In genomic region chr11:46311703-46312522, GRCm38 (mm10) we compare ENCODE assay signal across 8 mouse cellular contexts. TPM values are rescaled to one million over a fixed set of nuclear protein-coding genes. Genes with fewer than 3 reads are reported as not detected.
DNase-seq lines count a peak whose midpoint lies in the region; ATAC-seq and TF ChIP-seq lines count a peak whose summit lies in the region.

No protein-coding gene starts in this region.

- WGBS in hindbrain, embryonic 10.5 days = under 1% methylated on average over 71 of the region's 71 CpGs

- no peak for TF ChIP-seq CTCF in G1E (IDR thresholded peaks at IDR 0.05; ENCODE audit: low read depth, low read length)

- H3K4me3 ChIP-seq in G1E (ENCODE audit: low read depth, low read length) = peak overlapping the region; percentile 74
- H3K4me3 ChIP-seq in erythroblast, embryonic 14.5 days (replicated peaks) = peak overlapping the region; percentile 61
- H3K4me3 ChIP-seq in hindbrain, embryonic 10.5 days = peak overlapping the region; percentile 91

- no peaks in the 10 kb centered on the region for H3K36me3 ChIP-seq in G1E (replicated peaks)
- no peaks in the 10 kb centered on the region for H3K36me3 ChIP-seq in erythroblast, embryonic 14.5 days (ENCODE audit: control insufficient read depth)
- no peaks in the 10 kb centered on the region for H3K36me3 ChIP-seq in hindbrain, embryonic 10.5 days

- peak; percentile 78 for DNase-seq in G1E (ENCODE audit: low spot score)
- DNase-seq in brain, embryonic 18.5 days (ENCODE audit: low read depth, low spot score) = peak; percentile 40
- peak; percentile 71 for DNase-seq in hindbrain, embryonic 10.5 days (ENCODE audit: low spot score)
- DNase-seq in left cerebral cortex, adult 18-20 months (ENCODE audit: low spot score in 2 of 2) = peak; percentile 47 to 65
- peak; percentile 61 to 69 for DNase-seq in lung, postnatal 4 days
- DNase-seq in right cerebral cortex, postnatal 14 days = peak; percentile 57

- H3K4me1 ChIP-seq in G1E (ENCODE audit: insufficient read depth, low read depth, low read length) = peaks cover 18% of the 10 kb centered on the region
- peaks cover 20% of the 10 kb centered on the region for H3K4me1 ChIP-seq in erythroblast, embryonic 14.5 days (ENCODE audit: control insufficient read depth)
- H3K4me1 ChIP-seq in hindbrain, embryonic 10.5 days (replicated peaks) = peaks cover 40% of the 10 kb centered on the region

- peak; percentile 75 for ATAC-seq in G1E (ENCODE audit: extremely low read depth, insufficient number of reproducible peaks, low FRiP score, poor library complexity, severe bottlenecking)
- no peak for ATAC-seq in monocyte, adult 5-6 weeks (replicated peaks; ENCODE audit: insufficient number of reproducible peaks, low FRiP score, low TSS enrichment, poor library complexity, severe bottlenecking)

- H3K27me3 ChIP-seq in G1E (ENCODE audit: insufficient read depth, low read length) = peaks cover 33% of the 10 kb centered on the region
- H3K27me3 ChIP-seq in erythroblast, embryonic 14.5 days (ENCODE audit: control insufficient read depth) = peaks cover 49% of the 10 kb centered on the region
- H3K27me3 ChIP-seq in hindbrain, embryonic 10.5 days (ENCODE audit: insufficient read depth, poor library complexity, severe bottlenecking) = no peaks in the 10 kb centered on the region

- H3K27ac ChIP-seq in hindbrain, embryonic 10.5 days = peak overlapping the region; percentile 93

- no peaks in the 10 kb centered on the region for H3K9me3 ChIP-seq in G1E (replicated peaks)
- no peaks in the 10 kb centered on the region for H3K9me3 ChIP-seq in erythroblast, embryonic 14.5 days (ENCODE audit: control insufficient read depth, low read length)
- no peaks in the 10 kb centered on the region for H3K9me3 ChIP-seq in hindbrain, embryonic 10.5 days

RNA-seq across cellular contexts. Expression of gene Cyfip2, which starts 0.7 kb away (rescaled TPM):
- total RNA-seq in G1E (2014; fragmentation: Nextera tagmentation) (2.9 and 3.3 TPM in 2 replicates), G1E (2017) (2.4 and 2.6 TPM in 2 replicates)
- polyA plus RNA-seq in G1E (2012) = 1.2 and 1.3 TPM in 2 replicates
- polyA plus RNA-seq in erythroblast, embryonic 14.5 days (2012) = 0.01 and 0.04 TPM in 2 replicates
- polyA plus RNA-seq in hindbrain, embryonic 10.5 days (2016; fragmentation: Nextera tagmentation; extraction: Ambion mirVana) = 31.2 and 46.1 TPM in 2 replicates
- total RNA-seq in left cerebral cortex, adult 18-20 months (2021) = 100 to 1,000 TPM; 619 to 654 TPM
- total RNA-seq in monocyte, adult 5-6 weeks (2017) = 120 to 188 TPM (median 136 TPM) in 3 replicates

Comparison
In these comparisons a context has a peak if more than half of its experiments do, and no peak if none do; other contexts are left out.
1. RNA of gene Cyfip2, which starts 0.7 kb away (total RNA-seq): 619 to 654 TPM in left cerebral cortex, adult 18-20 months and 120 to 188 TPM in monocyte, adult 5-6 weeks; 2.4 to 3.3 TPM in G1E; every median in the first group is over 10 times any median in the second.
2. Peak in every context shown above with its lines, with median percentiles within 50 percentile points of each other: DNase-seq and H3K4me3 ChIP-seq.